Mouse (Mus musculus): ENCODE results near the gene Col23a1. TPM values are rescaled to one million over a fixed set of nuclear protein-coding genes. Genes with fewer than 3 reads are reported as not detected.

Col23a1 gene
- polyA plus RNA-seq, 1 experiment from 2014 or later = 8.8 TPM

DNA sequence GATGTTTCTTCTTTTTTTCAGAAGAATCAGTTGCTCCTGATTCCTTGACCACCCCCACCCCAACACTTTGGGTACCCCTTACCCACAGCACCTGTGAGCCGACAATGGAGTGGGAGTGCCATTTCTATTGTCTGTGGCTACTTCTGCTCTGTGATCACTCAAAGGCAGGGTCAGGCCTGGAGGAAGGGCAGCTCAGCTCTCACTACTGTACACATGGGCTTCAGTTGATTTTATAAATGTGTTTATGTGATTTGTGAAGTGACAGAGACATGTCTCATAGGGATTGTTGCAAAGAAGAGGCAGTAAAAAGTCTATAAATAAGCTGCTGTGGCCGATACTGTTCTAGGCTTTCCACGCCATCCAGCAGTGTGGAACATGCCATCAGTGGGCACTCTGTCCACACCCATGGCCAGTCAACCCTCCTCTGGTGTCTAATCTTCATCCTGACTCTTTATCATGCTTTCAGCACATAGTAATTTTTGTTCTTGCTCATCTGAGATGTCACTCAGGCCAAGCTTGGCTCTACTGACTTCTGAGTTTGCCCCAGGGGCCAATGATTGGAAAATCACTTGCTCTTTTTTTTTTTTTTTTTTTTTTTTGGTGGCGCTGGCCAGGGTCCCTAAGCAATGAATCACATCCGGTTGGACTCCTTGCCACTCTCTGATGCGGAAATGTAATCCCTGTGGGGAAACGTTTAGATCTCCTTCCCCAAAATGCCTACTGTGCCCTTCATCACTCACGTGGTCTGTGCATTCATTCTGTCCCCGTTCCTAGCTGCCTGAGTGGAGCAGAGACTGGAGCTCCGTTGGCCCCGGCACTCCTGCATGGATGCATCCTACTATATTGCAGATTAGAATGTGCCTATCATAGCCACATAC, 40.4 kb downstream of the Col23a1 start:
- WGBS = 76% methylated on average over 11 of the region's 11 CpGs

DNA sequence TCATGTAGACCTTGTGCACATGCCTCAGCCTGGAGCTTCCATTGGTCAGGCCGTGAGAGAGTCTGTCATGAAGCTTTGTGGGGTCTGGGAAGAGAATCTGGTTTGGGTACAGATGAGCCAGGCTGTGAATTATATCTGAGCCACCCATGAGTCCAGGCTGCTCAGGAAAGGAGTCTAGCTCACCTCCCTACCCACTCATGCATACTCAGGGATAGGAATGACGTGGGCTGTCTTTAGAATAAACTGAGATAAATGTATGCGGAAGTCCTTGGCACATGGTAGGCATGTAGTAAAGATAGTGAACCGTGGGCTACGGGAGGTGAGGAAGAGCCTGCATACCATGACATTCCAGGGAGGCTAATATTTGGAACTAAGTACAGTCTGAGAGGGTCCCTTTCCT, 44.3 kb downstream of the Col23a1 start:
- no peak overlapping the region for H3K27ac ChIP-seq (replicated peaks)
- 87% methylated on average over 5 of the region's 5 CpGs for WGBS
- H3K4me3 ChIP-seq = no peak overlapping the region
- no peak for ATAC-seq (ENCODE audit: low FRiP score, low read depth)
- no peak overlapping the region for H3K9ac ChIP-seq
- H3K9me3 ChIP-seq = no peaks in the 10 kb centered on the region
- H3K36me3 ChIP-seq = no peaks in the 10 kb centered on the region
- no peaks in the 10 kb centered on the region for H3K4me1 ChIP-seq (replicated peaks)
- H3K27me3 ChIP-seq = no peaks in the 10 kb centered on the region
- no peak overlapping the region for H3K4me2 ChIP-seq

More for the DNA sequence above, 40.4 kb downstream of the Col23a1 start:
- H3K9me3 ChIP-seq = no peaks in the 10 kb centered on the region
- H3K9ac ChIP-seq = no peak overlapping the region
- H3K27me3 ChIP-seq = no peaks in the 10 kb centered on the region
- H3K4me2 ChIP-seq = no peak overlapping the region
- no peaks in the 10 kb centered on the region for H3K36me3 ChIP-seq
- H3K27ac ChIP-seq (replicated peaks) = no peak overlapping the region
- no peaks in the 10 kb centered on the region for H3K4me1 ChIP-seq (replicated peaks)
- no peak for ATAC-seq (ENCODE audit: low FRiP score, low read depth)
- H3K4me3 ChIP-seq = no peak overlapping the region

DNA sequence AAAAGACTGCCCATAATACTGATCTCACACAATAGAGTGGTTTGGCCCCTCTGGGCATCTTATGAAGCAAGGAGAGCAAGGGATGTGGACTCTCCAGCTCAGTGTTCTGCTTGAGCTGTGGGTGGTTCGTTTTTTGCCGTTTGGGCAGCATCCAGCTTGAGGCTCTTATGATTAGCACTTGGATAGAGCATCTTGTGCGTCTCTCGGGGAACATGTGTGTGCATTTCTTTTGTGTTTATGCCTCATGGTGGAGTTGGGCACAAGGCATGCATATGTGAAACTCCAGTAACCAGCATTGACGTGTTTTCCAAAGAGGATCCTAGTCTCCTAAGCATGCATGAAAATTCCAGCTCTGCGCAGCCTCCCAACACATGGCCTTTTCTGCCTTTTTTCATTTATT, 47.9 kb downstream of the Col23a1 start:
- Histone ChIP-seq H3K27ac (replicated peaks) (no peak overlapping the region), H3K4me3 (no peak overlapping the region), H3K4me1 (replicated peaks) (no peaks in the 10 kb centered on the region), H3K4me2 (no peak overlapping the region), H3K9ac (no peak overlapping the region), H3K9me3 (no peaks in the 10 kb centered on the region), H3K36me3 (no peaks in the 10 kb centered on the region), H3K27me3 (no peaks in the 10 kb centered on the region)
- WGBS = 80% methylated on average over 6 of the region's 6 CpGs
- no peak for ATAC-seq (ENCODE audit: low FRiP score, low read depth)

DNA sequence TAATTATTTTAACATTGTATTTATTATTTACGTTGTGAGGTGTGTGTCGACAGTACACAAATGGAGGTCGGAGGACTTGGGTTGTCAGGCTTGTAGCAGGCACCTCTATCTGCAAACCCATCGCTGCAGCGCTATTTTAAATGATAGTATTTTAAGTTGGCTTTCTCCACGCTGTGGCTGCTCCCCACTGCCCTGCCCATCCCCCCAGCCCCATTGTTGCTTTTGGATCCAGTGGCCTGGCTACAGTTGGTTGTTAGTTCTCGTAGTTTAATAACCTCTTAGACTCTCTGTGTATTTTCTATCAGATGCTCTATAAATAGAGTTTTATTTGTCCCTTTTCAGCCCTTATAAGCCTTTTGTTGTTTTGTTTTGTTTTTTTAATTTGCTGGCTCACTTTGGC, 48.7 kb downstream of the Col23a1 start:
- H3K9me3 ChIP-seq = no peaks in the 10 kb centered on the region
- no peak for ATAC-seq (ENCODE audit: low FRiP score, low read depth)
- H3K36me3 ChIP-seq = no peaks in the 10 kb centered on the region
- no peaks in the 10 kb centered on the region for H3K27me3 ChIP-seq
- H3K27ac ChIP-seq (replicated peaks) = no peak overlapping the region
- WGBS = 68% methylated on average over 7 of the region's 7 CpGs
- H3K4me3 ChIP-seq = no peak overlapping the region
- H3K4me1 ChIP-seq (replicated peaks) = no peaks in the 10 kb centered on the region
- H3K4me2 ChIP-seq = no peak overlapping the region
- H3K9ac ChIP-seq = no peak overlapping the region

DNA sequence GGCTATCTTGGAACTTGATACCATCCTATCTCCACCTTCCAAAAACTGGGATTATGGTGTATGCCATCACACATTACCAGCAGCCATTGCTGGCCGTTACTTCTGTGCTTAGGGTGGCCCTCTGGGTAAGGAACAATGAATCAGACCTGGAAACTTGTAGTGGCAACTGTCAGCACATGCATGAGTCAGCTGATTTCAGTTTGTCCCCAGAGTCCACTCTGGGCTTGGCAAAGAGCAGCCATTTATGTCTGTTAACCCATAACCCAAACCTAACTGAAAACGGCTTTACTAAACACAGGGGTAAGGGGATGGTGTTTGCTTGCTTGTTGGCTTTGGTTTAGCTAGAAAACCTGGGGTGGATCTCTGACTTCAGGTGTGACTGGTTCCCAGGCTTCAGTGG, 51.4 kb downstream of the Col23a1 start:
- Histone ChIP-seq H3K36me3 (no peaks in the 10 kb centered on the region), H3K4me1 (replicated peaks) (0 out of 2 replicates have a peak, but pooled peaks cover 4% of the 10 kb centered on the region), H3K27ac (replicated peaks) (no peak overlapping the region), H3K4me2 (no peak overlapping the region), H3K27me3 (no peaks in the 10 kb centered on the region), H3K4me3 (no peak overlapping the region), H3K9me3 (no peaks in the 10 kb centered on the region), H3K9ac (no peak overlapping the region)
- 81% methylated on average over 2 of the region's 2 CpGs for WGBS
- no peak for ATAC-seq (ENCODE audit: low FRiP score, low read depth)

DNA sequence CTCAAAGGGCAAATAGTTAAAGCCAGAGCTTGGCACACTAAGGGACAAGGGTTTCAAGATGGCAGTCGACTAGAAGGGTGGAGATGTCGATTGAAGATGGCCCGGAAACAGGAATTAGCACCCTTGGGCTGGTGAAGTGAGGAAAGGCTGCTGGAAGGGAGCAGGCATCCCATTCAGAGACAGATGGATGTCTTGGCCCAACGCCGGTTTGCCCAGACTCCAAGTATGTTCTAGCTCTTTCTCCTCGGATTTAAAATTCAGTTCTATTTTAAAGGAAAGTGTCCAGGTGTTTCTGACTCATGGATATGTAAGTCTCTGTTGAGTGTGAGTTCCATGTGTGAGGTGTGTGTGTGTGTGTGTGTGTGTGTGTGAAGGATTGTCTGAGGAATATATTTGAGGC, 53.1 kb downstream of the Col23a1 start:
- Histone ChIP-seq H3K9me3 (no peaks in the 10 kb centered on the region), H3K4me2 (no peak overlapping the region), H3K9ac (no peak overlapping the region), H3K4me1 (replicated peaks) (0 out of 2 replicates have a peak, but pooled peaks cover 5% of the 10 kb centered on the region), H3K27ac (replicated peaks) (no peak overlapping the region), H3K36me3 (no peaks in the 10 kb centered on the region), H3K4me3 (no peak overlapping the region), H3K27me3 (no peaks in the 10 kb centered on the region)
- WGBS = 92% methylated on average over 6 of the region's 6 CpGs
- ATAC-seq (ENCODE audit: low FRiP score, low read depth) = no peak

DNA sequence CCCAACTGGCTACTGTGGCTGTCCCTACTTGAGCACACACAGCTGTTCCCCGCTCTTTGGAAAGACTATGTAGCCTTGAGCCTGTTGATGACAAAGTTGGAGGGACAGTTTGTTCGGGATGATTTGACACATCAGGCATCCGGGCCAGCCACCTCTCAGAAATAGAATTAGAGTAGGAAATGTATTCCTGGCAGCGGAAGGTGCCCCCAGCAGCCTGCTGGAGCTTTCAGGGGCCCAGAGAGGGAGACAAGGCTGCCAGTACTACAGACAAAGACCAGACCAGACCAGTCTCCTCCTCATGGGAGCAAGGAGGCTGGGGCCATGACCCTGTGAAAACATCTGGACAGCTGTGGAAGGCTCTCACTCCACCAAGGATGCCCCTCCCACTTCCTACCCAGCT, 53.6 kb downstream of the Col23a1 start:
- Histone ChIP-seq H3K27me3 (no peaks in the 10 kb centered on the region), H3K9me3 (no peaks in the 10 kb centered on the region), H3K27ac (replicated peaks) (no peak overlapping the region), H3K9ac (no peak overlapping the region), H3K4me2 (no peak overlapping the region), H3K36me3 (no peaks in the 10 kb centered on the region), H3K4me3 (no peak overlapping the region), H3K4me1 (replicated peaks) (0 out of 2 replicates have a peak, but pooled peaks cover 5% of the 10 kb centered on the region)
- WGBS = 83% methylated on average over 4 of the region's 4 CpGs
- ATAC-seq (ENCODE audit: low FRiP score, low read depth) = no peak

DNA sequence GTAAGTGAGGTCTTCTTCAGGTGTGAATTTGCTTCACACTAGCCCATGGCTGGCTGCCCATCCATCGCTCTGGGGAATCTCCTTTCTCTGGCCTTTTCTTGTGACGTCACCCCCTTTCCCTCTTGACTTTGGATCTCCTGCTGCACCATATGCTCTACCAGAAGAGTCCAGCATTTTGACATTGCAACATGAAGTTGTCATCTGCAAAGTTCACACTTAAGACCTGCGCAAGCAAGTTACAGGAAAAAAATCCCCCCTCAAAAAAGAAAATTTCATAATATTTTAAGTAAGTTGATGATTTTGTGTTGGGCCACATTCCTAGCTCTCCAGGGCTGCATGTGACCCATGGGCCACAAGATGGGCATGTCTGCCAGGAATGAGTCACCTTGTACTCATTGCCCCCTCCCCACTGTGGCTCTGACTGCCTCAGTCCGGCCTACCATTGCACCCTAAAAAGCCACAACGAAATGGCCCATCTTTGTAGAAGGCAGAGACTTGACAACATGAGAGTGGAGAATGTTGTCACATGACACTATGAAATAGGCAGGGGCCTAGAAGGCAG, 54.1 kb downstream of the Col23a1 start:
- no peak overlapping the region for H3K9ac ChIP-seq
- no peaks in the 10 kb centered on the region for H3K36me3 ChIP-seq
- no peaks in the 10 kb centered on the region for H3K27me3 ChIP-seq
- no peak for ATAC-seq (ENCODE audit: low FRiP score, low read depth)
- H3K4me2 ChIP-seq = no peak overlapping the region
- H3K9me3 ChIP-seq = no peaks in the 10 kb centered on the region
- WGBS = 92% methylated on average over 5 of the region's 5 CpGs
- no peak overlapping the region for H3K4me3 ChIP-seq
- no peak overlapping the region for H3K27ac ChIP-seq (replicated peaks)
- H3K4me1 ChIP-seq (replicated peaks) = 0 out of 2 replicates have a peak, but pooled peaks cover 5% of the 10 kb centered on the region

DNA sequence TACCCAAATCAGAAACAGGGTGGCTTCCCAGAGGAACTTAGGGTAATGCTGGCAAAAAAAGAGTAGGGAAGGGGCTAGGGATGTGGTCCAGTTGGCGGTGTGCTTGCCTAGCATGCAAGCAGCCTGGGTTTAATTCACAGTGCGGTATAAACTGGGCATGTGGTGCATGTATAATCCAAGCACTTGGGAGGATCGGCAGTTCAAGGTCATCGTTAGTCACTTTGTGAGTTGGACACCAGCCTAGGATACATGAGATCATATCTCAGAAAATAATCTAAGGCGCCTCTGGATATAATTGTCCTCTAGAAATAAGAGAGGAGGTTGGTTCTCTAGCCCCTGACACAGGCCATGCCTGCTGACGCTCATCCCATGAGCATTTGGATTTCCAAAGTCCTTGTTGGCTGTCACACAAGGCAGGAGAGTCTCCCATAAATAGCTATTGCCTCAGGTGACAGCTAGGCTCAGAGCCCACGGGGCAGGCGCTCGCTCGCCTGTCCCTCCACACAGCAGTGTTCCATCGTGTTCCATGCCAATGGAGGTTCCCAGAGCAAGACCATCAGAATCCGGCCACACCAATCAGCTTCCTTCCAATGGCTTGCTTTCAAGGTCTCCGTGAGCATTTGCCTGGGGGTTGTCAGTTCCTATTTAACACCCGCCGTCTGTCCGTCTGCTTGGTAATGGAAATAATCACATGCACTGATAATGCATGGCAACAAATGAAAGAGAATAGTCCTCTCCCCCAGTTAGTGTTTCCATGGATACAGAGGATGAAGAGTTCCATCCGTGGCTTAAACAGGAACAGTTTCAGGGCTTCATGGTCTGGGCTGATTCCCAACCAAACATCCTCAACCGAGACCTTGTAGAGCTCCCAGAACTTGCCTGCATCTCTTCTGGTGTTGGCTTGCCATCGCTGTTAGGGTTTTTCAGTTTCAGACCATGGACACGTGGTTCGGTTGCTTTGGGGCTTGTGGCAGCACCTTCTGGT, 56.1 kb downstream of the Col23a1 start:
- Histone ChIP-seq H3K9me3 (no peaks in the 10 kb centered on the region), H3K27ac (replicated peaks) (no peak overlapping the region), H3K4me1 (replicated peaks) (0 out of 2 replicates have a peak, but pooled peaks cover 5% of the 10 kb centered on the region), H3K4me3 (no peak overlapping the region), H3K9ac (no peak overlapping the region), H3K4me2 (no peak overlapping the region), H3K36me3 (no peaks in the 10 kb centered on the region), H3K27me3 (no peaks in the 10 kb centered on the region)
- peak; percentile 30; the same call in 1 of the 2 replicates for ATAC-seq (ENCODE audit: low FRiP score, low read depth)
- 72% methylated on average over 21 of the region's 21 CpGs for WGBS

DNA sequence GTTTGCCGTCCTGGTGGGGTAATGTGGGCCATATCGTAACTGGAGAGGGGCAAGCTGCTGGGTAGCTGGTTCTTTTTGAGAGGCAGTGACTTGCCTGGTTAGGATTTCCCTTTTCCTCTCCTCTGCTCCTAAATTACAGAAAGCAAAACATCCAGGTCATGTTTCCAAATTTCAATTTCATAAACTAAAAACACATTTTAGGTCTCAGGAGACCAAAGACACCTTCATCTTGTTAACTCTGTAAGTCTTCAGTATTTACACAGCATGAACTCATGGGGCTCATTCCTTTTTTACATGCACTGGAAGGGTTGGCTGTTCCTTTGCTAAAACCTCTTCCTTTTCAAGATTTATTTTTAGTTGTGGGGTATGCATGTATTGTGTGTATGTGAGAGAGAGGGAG, 58.0 kb downstream of the Col23a1 start:
- 73% methylated on average over 2 of the region's 2 CpGs for WGBS
- no peak for ATAC-seq (ENCODE audit: low FRiP score, low read depth)

DNA sequence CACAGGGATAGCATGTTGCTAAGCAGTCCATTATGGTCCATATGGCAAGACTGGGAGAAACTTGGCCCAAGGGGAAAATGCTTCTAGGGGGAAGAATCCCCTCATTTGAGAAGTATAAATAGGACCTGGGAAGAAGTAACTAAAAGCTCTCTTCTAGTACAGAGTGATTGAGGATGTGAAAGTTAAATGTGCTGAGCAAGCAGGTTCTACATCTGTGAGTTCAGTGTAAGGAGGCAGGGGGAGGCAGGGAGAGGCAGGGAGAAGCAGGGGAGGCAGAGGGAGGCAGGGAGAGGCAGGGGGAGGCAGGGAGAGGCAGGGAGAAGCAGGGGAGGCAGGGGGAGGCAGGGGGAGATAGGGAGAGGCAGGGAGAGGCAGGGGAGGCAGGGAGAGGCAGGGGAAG, 59.9 kb downstream of the Col23a1 start:
- Histone ChIP-seq H3K4me2 (no peak overlapping the region), H3K27ac (replicated peaks) (no peak overlapping the region), H3K4me1 (replicated peaks) (0 out of 2 replicates have a peak, but pooled peaks cover 5% of the 10 kb centered on the region), H3K27me3 (no peaks in the 10 kb centered on the region), H3K9me3 (no peaks in the 10 kb centered on the region), H3K36me3 (no peaks in the 10 kb centered on the region), H3K4me3 (no peak overlapping the region), H3K9ac (no peak overlapping the region)
- ATAC-seq (ENCODE audit: low FRiP score, low read depth) = no peak

More for the DNA sequence above, 58.0 kb downstream of the Col23a1 start:
- Histone ChIP-seq H3K27me3 (no peaks in the 10 kb centered on the region), H3K4me3 (no peak overlapping the region), H3K27ac (replicated peaks) (no peak overlapping the region), H3K4me2 (no peak overlapping the region), H3K9ac (no peak overlapping the region), H3K4me1 (replicated peaks) (0 out of 2 replicates have a peak, but pooled peaks cover 5% of the 10 kb centered on the region), H3K36me3 (no peaks in the 10 kb centered on the region), H3K9me3 (no peaks in the 10 kb centered on the region)

All from hindbrain, embryonic 15.5 days (tissue).